Mouse (Mus musculus) common myeloid progenitor, adult 5-6 weeks (primary cell): ENCODE results near the gene Yif1b. TPM values are rescaled to one million over a fixed set of nuclear protein-coding genes. Genes with fewer than 3 reads are reported as not detected.

Experiments
- ATAC-seq: replicated peaks from 2 replicates; pipeline ENCODE4 v1.8.0; 2016; ENCODE audit warnings: low read depth, mild to moderate bottlenecking, moderate TSS enrichment, inconsistent platforms; ENCODE audit not compliant: poor library complexity, severe bottlenecking
- total RNA-seq: library from RNA; stranded (forward); fragments of 200-1000, 187-1606 nt; gene quantifications from 2 replicates; pipeline ENCODE4 v1.2.3, GENCODE M21; 2017

Gene Yif1b
- total RNA-seq, 1 experiment from 2014 or later: 31.3 TPM

- no peak for ATAC-seq
These were observed 38.6 kb downstream of the Yif1b start for GRCm38 (mm10) chr7:29276715-29277114.

GRCm38 (mm10) chr7:29277510-29277909, 39.4 kb downstream of the Yif1b start:
- ATAC-seq: no peak

GRCm38 (mm10) chr7:29279261-29279660, 41.1 kb downstream of the Yif1b start:
- ATAC-seq: no peak

GRCm38 (mm10) chr7:29279924-29280323, 41.8 kb downstream of the Yif1b start:
- ATAC-seq: no peak

- peak; percentile 40; the same call in 1 of the 2 replicates for ATAC-seq
These were observed 42.7 kb downstream of the Yif1b start for GRCm38 (mm10) chr7:29280801-29281200.

GRCm38 (mm10) chr7:29281201-29282073, 43.3 kb downstream of the Yif1b start, which contains the start of gene Spint2:
TSS of gene Spint2 (minus strand) at chr7:29281912.
- ATAC-seq: peak; percentile 65

GRCm38 (mm10) chr7:29282074-29282554, 44.0 kb downstream of the Yif1b start:
- peak; percentile 36; the same call in 1 of the 2 replicates for ATAC-seq

- ATAC-seq: no peak
These were observed 45.7 kb downstream of the Yif1b start for GRCm38 (mm10) chr7:29283876-29284275.

GRCm38 (mm10) chr7:29284523-29284922, 46.4 kb downstream of the Yif1b start:
- no peak for ATAC-seq

GRCm38 (mm10) chr7:29287481-29287880, 49.4 kb downstream of the Yif1b start:
- ATAC-seq: no peak

- no peak for ATAC-seq
These were observed 50.0 kb downstream of the Yif1b start for GRCm38 (mm10) chr7:29288079-29288478.

- peak; percentile 70 for ATAC-seq
These were observed 51.0 kb downstream of the Yif1b start, which contains the start of gene Ppp1r14a for GRCm38 (mm10) chr7:29288942-29289638. TSS of gene Ppp1r14a (plus strand) at chr7:29289308.

- no peak for ATAC-seq
These were observed 51.7 kb downstream of the Yif1b start for GRCm38 (mm10) chr7:29289856-29290255.

- ATAC-seq: no peak
These were observed 52.8 kb downstream of the Yif1b start for GRCm38 (mm10) chr7:29290691-29291485.

GRCm38 (mm10) chr7:29291616-29292457, 53.7 kb downstream of the Yif1b start:
- no peak for ATAC-seq

- no peak for ATAC-seq
These were observed 54.4 kb downstream of the Yif1b start for GRCm38 (mm10) chr7:29292458-29293098.

- ATAC-seq: no peak
These were observed 55.3 kb downstream of the Yif1b start for GRCm38 (mm10) chr7:29293131-29294065.
